Mouse (Mus musculus): ENCODE data around the gene Iqcd.

GRCm38 (mm10) chr5:120550137-120550536 is 38.7 kb upstream of the Iqcd start:
- TF ChIP-seq MAX (IDR thresholded peaks at IDR 0.05) = no peak
- TF ChIP-seq MYOG (IDR thresholded peaks at IDR 0.05; ENCODE audit: control insufficient read depth, extremely low read depth, insufficient read length) = no peak
- TF ChIP-seq CTCF (IDR thresholded peaks at IDR 0.05; ENCODE audit: control insufficient read depth, insufficient read depth, insufficient read length) = no peak
- no peak for TF ChIP-seq FOSL1 (IDR thresholded peaks at IDR 0.05; ENCODE audit: insufficient read depth, low read length, poor library complexity, severe bottlenecking)
- no peak for TF ChIP-seq USF1 (IDR thresholded peaks at IDR 0.05; ENCODE audit: low read depth)
